Mouse (Mus musculus) megakaryocyte, embryonic 14.5 days (primary cell): ENCODE measurements around the gene Ankrd11.

Experiments used
- FLI1 ChIP-seq: IDR thresholded peaks from 2 replicates; pipeline ENCODE4 v1.6.1; 2012; ENCODE audit warnings: low read length, inconsistent platforms, mixed read lengths
- GATA1 ChIP-seq: IDR thresholded peaks from 3 replicates; pipeline ENCODE4 v1.6.1; 2012; ENCODE audit warnings: mixed read lengths, low read length, inconsistent platforms, borderline replicate concordance

DNA sequence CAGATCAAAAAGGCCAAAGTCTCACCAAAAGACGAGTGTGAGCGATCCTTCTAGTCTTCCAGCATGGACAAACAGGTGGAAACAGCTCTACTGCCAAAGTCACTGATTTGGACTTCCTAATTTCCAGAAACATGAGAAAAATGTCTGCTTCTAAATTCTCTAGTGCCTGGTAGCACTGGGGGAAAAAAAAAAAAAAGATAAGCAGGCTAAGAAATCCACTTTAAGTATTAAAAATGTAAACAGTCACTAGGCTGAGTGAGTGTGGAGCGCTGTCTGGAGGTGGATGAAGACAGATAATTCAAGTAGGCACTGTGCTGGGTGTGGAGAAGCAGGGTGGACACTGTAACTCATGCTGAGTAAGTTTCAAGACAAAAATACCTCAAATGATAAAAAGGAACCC is 106.2 kb downstream of the Ankrd11 start:
- TF ChIP-seq GATA1 (no peak), FLI1 (no peak)
